Mouse (Mus musculus) naive thymus-derived CD4-positive, alpha-beta T cell, adult 2 months (primary cell): Measurements from ENCODE around the gene Agap1.
A peak's percentile ranks its signal among the peaks of the same experiment; 100 is the strongest.

Experiments used
- DNase-seq: peaks from one replicate; pipeline ENCODE4 v3.0.0-alpha.2; 2011; ENCODE audit warnings: low read depth

Gene Agap1

DNA sequence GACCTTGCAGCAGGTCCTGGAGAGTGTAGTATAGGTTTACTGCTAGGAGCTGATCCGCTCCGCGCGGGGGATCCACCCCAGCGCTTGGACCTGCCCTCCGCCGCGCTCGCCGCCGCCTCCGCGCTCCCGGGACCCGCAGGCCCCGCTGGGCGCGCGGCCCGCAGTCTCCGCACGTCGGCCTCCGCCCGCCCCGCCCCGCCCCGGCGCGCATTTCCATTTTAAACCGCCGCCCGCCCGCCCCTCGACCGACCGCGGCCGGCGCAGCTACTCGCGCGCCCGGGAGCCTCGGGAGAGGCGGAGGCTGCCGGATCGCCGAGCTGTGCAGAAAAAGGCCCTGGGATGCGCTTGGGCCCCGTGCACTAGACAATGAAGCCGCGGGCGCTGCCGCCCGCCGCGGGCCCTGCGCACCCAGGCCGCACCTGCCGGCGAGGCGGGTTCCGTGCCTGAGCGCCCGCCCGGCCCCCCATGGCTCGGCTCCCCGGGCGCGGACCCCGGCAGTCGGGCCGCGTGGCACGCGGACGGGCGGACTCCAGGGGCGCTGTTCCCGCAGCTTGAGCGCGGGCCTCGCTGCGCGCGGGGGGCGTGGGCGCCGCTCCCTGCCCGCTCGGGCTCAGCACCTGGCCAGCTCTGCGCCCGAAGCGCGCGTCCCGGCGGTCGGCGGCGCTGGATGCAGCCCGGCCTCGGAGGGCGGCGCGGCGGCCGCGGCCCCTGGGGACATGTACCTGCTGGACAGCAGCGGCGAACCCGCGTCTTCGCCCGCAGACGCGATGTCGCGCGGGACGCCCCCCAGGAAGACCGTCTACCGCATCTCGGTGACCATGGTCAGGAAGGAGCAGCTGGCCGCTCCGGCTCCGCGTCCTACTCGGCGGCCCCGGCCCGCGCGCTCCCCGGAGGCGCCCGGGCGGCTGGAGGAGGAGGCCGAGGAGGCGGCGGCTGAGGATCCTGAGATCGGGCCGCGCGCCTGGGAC, 125.7 kb downstream of the Agap1 start:
- DNase-seq: no peak

DNA sequence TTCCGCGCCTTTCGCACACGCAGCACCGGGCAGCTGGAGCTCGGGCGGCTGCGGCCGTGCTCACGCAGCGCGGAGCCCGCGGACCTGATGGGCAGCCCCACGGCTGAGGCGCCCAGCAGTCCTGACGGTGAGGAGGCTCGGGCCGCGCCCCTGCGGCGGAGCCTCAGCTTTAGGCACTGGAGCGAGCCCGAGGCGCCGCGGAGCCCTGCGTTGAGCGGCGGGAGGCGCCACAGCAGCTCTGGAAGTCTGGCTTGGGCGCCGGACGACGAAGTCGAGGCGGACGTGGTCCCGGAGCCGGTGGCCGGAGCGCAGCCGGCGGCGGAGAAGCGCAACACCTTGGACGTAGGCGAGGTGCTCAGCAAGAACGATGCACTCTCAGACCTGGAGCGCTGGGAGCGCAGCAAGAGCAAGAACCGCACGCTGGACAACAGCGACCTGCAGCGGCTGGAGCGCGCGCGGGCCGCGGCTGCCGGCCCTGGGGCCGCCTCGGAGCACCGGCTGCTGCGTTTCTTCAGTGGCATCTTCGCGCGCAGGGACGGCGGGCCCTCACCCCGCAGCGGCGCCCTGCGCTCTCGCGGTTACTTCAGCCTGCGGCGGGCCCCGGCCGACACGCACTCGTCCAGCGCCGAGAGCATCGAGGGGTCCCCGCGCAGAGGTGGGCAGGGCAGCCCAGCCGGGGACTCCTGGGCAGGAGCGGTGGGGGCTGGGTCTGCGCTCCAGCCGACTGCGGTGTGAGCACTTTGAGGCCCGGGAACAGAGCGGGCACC, 126.6 kb downstream of the Agap1 start:
- no peak for DNase-seq

DNA sequence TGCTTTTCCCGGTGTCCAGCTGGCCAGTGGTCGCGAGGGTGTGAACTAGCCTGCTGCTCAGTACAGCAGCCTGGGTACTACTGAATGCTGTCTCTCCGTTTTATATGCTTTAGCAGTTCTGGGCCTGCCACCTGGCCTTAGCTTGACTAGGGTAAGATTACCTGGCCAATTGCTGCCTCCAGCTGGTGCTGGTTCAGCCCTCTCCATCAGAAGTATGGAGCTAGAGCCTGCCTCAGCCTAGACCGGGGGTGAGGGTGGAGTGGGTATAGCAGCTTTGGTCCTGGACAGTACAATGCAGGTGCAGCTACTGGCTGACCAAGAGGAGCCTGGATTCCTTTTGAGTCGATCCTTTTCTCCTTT, 127.1 kb downstream of the Agap1 start:
- no peak for DNase-seq

DNA sequence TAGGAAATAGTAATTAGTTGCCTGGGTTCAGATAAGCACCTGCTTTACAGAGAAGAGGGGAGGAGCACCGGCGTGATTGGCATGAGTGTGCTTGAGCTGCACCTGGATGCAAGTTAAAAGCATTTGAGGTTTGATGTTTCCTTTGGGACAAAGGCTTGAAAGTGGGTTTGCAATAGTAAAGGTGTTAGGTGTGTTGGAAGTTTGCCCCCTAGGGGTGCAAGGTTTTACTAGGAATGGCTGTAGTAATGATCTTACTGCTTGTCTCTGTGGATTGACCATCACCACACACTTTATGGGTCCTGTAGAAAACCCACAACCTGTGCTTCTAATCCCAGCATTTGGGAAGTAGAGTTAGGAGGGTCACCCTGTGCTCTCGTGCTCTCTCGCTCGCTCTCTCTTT, 128.8 kb downstream of the Agap1 start:
- no peak for DNase-seq

DNA sequence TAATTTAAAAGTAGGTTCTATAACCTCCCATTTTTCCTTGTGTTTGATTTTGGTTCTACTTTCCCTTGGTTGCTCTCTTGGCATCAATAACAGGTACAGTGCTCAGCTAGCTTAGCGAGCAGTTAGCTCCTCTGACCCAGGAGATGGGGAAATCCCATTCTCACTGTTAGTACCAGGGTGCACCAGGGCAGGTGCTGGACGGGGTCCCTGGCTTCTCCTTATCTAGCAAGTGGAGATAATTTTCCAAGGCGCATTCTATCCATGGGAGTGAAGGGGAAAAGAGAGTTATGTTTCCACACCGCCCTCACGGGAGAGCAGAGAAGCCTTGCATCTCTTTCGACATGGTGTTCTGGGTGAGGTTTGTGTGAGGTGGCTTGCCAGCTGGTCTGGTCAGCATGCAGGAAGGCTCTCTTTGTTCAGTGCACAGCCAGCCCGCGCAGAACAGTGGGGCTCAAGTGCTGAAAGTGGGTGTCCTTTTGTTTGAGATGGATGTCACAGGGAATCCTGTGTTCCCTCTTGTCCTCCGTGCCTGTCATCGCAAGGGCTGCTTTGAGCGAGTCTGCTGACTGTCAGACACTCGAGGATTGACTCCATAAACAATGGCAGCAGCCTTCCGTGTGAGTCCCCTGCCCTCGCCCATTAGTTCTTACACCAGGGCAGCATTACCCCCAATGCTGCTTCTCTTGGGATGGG, 132.5 kb downstream of the Agap1 start:
- no peak for DNase-seq

DNA sequence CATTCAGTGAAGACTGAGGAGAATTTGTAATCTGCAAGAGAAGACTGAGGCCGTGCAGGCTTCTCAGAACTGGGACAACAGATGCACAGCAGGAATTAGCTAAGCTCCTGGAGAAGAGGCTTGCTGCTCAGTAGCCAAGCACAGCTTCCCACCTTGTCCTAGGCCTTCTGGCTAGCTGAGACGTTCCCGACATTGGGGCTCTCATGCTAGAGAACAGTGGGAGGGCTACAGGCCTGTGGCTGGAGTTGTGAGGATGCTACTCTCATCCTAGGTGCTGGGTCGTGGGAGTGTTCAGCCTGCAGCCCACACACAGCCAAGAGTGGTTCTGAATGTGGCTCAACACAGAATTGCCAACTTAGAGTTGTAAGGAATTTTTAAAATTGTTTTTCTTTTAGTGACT, 133.5 kb downstream of the Agap1 start:
- DNase-seq: no peak

DNA sequence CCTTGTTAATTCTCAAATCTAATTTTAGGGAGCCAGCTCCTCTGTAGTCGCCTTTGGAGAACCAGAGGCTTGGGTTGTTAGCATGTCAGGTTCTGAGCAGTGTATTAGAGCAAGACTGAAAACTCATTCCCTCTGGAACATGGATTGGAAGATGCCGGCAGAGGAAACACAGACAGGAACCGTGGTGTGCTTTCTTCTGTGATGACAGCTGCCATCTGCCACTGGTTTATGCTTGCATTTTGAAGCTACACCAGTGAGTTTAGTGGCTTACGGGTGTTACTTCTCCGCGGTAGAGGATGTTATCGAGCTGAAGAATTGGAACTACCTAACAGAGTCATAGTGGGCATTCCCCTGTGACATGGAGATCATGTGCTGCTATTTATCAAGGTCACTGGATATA, 136.4 kb downstream of the Agap1 start:
- DNase-seq: no peak

DNA sequence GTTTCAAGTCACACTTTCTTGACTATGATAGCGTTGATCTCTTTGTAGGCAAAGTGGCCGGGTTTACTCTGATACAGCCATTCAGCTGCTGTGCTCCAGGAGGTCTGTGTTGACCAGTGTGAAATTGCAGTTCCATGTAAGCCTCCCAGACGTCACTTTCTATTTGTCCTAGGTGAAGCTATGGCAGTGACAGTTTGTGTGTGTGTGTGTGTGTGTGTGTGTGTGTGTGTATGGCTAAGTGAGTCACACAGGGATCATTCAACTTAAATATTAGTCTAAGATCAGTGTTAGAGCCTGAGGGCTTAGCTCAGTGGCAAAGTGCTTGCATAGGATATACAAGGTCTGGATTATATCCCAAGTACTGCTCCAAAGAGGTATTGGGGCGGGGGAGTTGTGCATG, 138.6 kb downstream of the Agap1 start:
- no peak for DNase-seq

DNA sequence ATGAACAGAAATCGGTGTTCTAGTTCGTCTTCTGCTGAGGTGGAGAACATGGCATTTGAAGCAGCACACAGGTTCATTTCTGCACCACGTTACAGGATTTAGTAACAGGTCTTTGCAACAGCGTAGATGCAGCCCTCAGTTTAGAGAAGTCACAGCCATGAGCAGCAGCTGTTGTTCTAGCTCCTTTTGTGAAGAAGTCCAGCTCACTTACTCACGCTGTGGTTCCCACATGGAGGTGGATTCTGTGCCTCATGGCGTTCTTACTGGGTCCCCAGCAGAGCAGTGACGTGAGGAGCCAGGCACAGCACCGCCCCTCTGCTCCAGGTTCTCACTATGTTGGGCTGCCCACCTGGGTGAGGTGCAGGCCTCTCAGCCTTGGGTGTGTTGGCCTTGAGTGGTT, 140.4 kb downstream of the Agap1 start:
- no peak for DNase-seq

DNA sequence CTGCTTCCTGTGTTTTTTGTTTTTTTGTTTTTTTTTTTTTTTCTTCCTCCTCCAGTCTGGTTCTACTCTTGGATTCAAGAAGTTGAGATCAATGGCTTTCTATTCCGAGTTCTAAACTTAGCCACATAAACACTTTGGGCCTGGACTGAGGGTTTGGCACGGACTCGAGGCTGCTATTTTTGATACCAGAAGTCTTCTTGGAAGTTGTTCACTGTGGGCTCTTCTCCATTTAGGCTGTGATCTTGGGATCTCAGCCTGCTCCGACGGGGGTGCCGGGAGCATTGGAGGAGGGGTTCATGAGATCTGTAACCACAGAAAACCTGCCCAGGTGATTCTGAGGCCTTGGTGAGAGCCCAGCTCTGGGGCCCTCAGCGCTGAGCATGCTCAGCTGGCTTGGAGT, 140.8 kb downstream of the Agap1 start:
- no peak for DNase-seq

DNA sequence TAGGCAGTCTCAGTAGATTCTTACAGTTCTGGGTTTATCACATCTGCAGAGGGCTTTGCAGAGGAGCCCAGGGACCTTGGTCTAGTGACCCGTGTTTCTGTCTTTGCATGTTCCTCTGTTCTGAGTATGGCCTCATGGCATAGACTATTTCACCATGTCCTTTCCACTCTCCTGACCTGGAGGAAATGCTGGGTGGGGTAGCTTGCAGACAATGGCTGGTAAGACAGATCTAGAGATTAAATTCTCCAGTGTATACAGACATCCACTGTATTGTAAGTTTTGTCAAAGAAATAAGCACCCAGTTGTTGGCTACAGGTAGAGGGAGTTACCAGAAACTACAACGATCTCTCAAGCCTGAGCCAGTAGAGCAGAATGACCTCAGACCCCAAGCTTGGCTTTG, 141.6 kb downstream of the Agap1 start:
- no peak for DNase-seq

DNA sequence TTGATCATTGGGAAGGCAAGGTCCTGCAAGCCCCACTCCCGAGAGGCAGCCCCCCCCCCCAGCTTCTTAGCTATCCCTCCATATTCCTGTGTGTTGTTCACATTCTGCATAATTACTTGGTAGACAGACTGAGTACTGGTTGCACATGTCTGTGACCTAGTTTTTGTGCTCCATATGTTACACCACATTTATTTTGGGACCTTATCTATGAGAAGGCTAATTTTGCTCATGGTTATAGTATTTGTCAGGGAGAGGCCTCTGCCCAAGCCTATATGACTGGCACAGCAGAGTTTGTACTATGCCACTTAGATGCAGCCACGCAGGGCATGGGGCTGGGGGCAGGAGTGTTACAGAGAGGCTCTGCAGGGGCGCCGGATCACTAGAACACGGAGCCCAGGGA, 144.3 kb downstream of the Agap1 start:
- DNase-seq: no peak

DNA sequence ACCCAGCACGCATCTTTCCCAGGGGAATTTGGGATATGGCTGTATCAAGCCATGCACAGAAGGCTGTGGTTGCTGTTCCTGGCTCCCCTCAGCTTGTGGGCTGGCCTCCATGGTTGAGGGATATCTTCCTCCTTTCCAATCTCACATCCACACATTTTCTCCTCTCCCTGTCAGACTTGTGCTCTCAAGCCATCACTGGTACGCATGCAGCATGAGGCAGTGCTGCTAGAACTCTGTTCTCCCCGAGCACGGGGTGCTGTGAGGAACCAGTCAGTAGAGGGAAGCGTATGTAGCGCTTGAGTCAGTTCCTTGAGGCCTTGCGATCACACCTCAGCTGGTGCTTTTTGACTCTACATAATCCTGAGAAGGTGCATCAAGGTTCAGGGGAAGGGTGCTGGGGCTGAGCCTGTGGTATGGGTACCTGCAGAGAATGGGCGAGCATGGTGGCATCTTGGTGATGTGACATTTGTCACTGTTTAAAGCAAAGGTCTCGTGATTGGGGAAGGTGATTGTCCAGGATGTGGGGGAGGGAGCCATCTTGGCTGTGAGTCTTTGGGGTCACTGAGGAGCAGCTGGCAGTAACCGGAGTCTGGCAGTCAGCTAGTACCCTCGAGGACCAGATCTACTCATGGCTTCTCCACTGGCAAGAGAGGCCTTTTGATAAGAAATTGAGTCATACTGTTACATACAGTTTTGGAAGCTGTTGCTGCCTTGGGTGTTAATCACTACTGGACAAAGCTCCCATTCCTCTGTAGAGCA, 145.6 kb downstream of the Agap1 start:
- DNase-seq: no peak

DNA sequence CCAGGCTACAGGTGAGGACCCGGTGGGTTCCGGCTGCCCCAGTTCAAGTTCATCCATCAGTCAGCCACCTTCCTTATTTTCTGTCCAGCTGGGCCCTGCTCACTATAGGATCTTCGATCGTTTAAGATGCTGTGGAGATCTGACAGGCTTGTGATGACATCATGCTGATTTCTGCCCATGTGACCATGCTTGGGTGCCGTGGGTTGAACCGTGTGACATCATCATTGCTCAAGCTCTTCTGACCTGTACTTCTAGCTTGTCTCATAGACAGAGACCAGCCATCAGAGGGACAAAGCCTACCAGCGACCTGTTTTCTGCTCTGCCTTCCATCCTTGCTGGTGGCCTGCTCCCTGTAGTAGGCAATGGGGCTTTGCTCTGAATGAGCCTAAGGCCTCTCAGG, 146.7 kb downstream of the Agap1 start:
- no peak for DNase-seq

DNA sequence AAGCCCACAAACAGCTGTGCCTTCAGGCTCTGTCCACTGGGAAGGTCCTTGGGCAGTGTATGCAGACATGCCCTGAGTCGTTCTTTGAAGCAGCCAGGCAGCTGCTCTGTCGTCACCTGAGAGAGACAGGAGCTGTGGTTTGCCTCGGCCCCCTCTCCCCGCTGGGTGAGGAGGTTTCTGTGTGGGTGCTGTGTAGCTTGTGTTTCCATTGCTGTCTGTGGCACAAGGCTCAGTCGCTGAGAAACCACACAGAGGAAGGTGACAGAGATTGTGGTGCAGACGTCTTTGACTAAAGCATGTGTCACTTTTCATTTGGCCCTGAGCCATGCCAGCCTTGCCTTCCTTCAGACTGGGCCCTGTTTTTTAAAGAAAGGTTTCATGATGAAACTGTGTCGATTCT, 148.3 kb downstream of the Agap1 start:
- peak; percentile 25 for DNase-seq

DNA sequence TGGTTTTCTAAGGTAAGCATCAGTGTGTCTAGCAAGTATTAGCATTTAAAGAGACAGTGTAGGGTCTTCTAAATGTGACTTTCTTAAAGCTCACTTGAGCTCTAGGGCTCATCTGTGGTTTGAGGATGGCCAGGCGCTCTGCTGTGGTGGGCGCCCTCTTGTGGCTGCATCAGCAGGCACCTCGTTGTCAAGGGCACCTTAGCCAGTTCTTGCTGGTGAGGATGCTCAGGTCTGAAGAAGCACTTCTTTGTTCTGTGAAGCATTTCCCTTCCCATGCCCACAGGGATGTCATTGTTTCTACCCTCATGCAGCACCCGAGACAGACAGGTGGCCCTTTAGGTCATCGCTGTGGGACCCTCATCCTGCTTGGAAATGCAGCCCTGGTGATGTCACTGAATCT, 152.0 kb downstream of the Agap1 start:
- peak; percentile 29 for DNase-seq

DNA sequence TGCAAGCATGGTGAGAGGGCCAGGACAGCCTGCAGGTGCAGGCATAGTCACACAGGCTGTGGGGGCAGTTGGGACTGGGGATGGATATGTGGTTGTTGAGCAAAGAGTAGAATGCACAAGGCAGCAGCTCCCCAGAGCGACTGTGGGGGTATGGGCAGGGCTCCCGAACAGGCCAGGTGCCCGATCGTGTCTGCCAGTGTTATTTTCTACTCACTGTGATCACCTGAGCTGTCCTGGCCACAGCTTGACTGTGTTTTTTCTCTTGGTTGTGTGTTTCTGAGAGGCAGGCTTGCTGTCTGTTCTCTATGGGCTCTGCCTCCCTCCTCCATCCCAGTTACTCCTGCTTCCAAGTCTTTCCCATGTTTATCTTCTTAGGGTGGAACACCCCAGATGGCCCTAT, 154.2 kb downstream of the Agap1 start:
- no peak for DNase-seq

DNA sequence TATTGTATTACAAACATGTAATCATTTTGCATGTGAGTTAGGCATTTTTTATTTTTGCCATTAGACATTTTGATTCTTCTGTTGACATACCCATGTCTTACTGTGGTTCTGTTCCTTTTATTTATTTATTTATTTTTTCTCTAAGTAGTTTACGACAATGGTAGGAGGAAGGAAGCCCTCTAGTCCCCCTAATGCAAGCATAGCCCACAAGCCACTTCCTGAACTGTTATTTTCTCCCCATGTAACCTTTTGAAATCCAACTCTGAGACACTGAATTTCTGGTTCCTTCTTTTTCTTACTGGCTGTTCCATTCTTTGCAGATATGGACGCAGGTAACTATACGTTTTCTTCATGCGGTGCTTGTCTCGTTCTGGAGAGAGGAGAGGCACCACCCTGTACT, 155.4 kb downstream of the Agap1 start:
- DNase-seq: no peak

DNA sequence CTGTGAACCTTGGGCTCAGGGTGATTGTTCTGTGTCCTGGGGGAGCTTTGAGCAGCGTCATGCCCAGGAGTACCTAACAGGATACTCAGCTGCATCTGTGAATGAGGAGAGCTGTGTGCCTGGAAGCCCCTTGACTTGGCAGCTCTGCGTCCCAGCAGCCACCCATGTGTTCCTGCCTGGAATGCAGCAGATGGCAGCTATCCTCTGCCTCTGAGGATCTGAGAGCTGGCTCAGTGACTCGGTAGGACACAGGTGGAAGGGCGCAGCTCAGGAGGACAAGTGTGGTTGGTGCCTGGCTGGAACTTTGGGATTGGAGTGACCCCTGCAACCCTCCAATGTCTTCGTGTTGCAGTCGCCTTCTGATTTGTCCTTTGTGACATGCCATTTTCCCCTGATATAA, 156.9 kb downstream of the Agap1 start:
- DNase-seq: no peak

DNA sequence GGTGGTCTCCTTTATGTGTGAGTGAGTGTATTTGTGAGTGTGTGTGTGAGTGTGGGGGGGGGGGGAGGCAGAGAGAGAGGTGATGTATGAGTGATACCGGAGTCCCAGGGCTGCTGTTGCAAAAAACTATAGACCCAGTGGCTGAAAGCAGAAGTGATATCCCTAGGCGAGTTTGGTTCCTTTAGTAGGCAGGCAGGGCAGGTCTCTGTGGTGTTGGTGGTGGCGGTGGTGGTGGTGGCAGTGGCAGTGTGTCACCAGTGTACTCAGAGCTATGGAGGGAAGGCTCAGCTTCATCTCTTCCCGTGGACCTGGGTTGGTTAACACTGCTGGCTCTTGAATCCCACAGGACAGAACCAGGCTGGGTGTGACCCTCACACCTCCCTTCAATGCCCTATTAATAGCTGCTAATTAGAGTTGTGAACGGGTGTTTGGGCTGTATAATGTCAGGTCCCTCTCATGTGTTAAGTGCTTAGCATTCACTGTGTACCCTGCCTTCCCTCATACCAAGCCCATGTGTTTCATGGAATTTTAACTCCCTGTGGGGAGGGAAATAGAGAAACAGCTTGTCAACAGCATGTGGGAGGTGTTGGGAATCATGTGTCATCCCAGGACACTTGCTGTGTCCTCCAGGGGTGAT, 158.7 kb downstream of the Agap1 start:
- DNase-seq: no peak

DNA sequence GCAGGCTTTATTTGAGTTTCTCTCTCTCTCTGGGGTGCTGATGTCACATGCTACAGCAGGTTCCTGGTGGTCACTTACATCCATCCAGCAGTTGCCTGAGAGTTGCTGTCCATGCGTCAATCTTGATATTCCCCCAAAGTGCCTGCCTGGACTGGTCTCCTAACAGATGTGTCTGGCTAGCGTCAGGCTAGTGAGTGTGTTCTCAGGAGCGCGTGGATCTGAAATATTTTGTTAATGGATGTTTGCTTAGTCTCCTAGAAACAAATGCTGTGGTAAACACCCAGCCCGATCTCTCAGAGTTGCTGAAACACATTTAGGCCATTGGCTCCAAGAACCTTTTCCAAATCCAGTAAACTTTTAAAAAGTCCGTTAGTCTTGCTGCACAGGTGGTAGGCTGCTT, 161.9 kb downstream of the Agap1 start:
- DNase-seq: no peak

DNA sequence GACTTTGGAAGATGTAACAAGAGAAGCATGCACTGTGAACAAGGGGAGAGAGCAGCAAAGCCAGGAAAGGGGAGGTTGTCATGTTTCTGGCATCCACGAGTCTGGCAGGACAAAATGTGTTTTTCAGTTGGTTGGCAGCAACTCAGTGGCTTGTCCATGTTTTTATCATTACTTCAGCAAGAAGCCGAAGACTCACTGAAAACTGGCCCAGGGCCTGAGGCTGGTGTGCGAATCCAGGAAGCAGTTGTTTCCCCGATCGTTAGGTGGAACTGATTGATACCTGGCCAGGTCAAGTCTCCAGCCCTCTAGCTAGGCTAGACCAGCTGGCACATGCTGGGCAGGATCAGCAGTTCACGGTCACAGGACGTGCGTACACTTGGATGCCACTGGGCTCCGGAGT, 162.7 kb downstream of the Agap1 start:
- DNase-seq: no peak
